Mouse (Mus musculus) erythroid progenitor cell, adult 5-6 weeks (primary cell): Measurements from ENCODE around the gene Ifnz. TPM values are rescaled to one million over a fixed set of nuclear protein-coding genes. Genes with fewer than 3 reads are reported as not detected.
"Not testable (repeated sequence)": the region's sequence is repeated elsewhere in the genome, so short reads cannot be mapped to it uniquely, and the experiment has no call there.

Experiments used
- ATAC-seq: replicated peaks from 2 replicates; pipeline ENCODE4 v1.8.0; 2016; ENCODE audit warnings: moderate number of reproducible peaks, mild to moderate bottlenecking, moderate TSS enrichment, inconsistent platforms; ENCODE audit not compliant: poor library complexity, low FRiP score, severe bottlenecking
- total RNA-seq, 2 experiments: library from RNA; stranded (forward) in 1 of 2; stranded (reverse) in 1 of 2; fragments of 150-400 nt in 1 of 2; fragments of 186-747, 209-891 nt in 1 of 2; gene quantifications; 2 replicates each; pipeline versions ENCODE4 v1.2.3 to v1.2.4; 2015 to 2017; ENCODE audit warnings: low replicate concordance in 2 of 2

Gene Ifnz
- total RNA-seq (2015; ENCODE audit: low replicate concordance) = not detected in 2 replicates
- not detected in 2 replicates for total RNA-seq (2017; ENCODE audit: low replicate concordance)

- ATAC-seq = not testable (repeated sequence)
Measured at GRCm38 (mm10) chr4:88781831-88782230, at the start of gene Ifnz. Gene Ifnz, plus strand, starts transcription at chr4:88782131.

- ATAC-seq = peak; percentile 71
Measured at GRCm38 (mm10) chr4:88738480-88738879, 43.5 kb upstream of the Ifnz start.

GRCm38 (mm10) chr4:88739036-88739435 lies 42.9 kb upstream of the Ifnz start:
- ATAC-seq = no peak

GRCm38 (mm10) chr4:88741426-88741825 lies 40.5 kb upstream of the Ifnz start:
- no peak for ATAC-seq

GRCm38 (mm10) chr4:88742771-88743371 lies 39.1 kb upstream of the Ifnz start:
- ATAC-seq = no peak

- ATAC-seq = 0 out of 2 replicates have a peak, but pooled peaks have one; percentile 34
Measured at GRCm38 (mm10) chr4:88744207-88744606, 37.7 kb upstream of the Ifnz start.

GRCm38 (mm10) chr4:88749926-88750325 lies 32.0 kb upstream of the Ifnz start:
- no peak for ATAC-seq

- not testable (repeated sequence) for ATAC-seq
Measured at GRCm38 (mm10) chr4:88754818-88755340, 27.1 kb upstream of the Ifnz start, which contains the start of gene Gm13271. Gene Gm13271, plus strand, starts transcription at chr4:88754868.

GRCm38 (mm10) chr4:88756581-88757513 lies 25.1 kb upstream of the Ifnz start:
- not testable (repeated sequence) for ATAC-seq

GRCm38 (mm10) chr4:88757628-88758031 lies 24.3 kb upstream of the Ifnz start:
- ATAC-seq = peak; percentile 99

GRCm38 (mm10) chr4:88758751-88759150 lies 23.2 kb upstream of the Ifnz start:
- ATAC-seq = not testable (repeated sequence)

GRCm38 (mm10) chr4:88759610-88760268 lies 22.2 kb upstream of the Ifnz start, which contains the start of gene Gm13283:
Gene Gm13283, plus strand, starts transcription at chr4:88760119.
- ATAC-seq = not testable (repeated sequence)

- not testable (repeated sequence) for ATAC-seq
Measured at GRCm38 (mm10) chr4:88760431-88760830, 21.5 kb upstream of the Ifnz start.

GRCm38 (mm10) chr4:88761776-88762175 lies 20.2 kb upstream of the Ifnz start:
- ATAC-seq = not testable (repeated sequence)

- not testable (repeated sequence) for ATAC-seq
Measured at GRCm38 (mm10) chr4:88762341-88762740, 19.6 kb upstream of the Ifnz start.

- ATAC-seq = peak; percentile 71; the same call in 1 of the 2 replicates
Measured at GRCm38 (mm10) chr4:88763384-88764018, 18.4 kb upstream of the Ifnz start.

GRCm38 (mm10) chr4:88773534-88773933 lies 8.4 kb upstream of the Ifnz start, which contains the start of gene Gm13290:
Gene Gm13290, plus strand, starts transcription at chr4:88773834.
- not testable (repeated sequence) for ATAC-seq

GRCm38 (mm10) chr4:88776622-88777021 lies 5.3 kb upstream of the Ifnz start, which contains the start of gene Gm13289:
Gene Gm13289, plus strand, starts transcription at chr4:88776922.
- not testable (repeated sequence) for ATAC-seq

- not testable (repeated sequence) for ATAC-seq
Measured at GRCm38 (mm10) chr4:88779550-88779949, 2.4 kb upstream of the Ifnz start, which contains the start of gene Gm13272. Gene Gm13272, plus strand, starts transcription at chr4:88779850.
